Mouse (Mus musculus) T-helper 2 cell (primary cell): ENCODE measurements around the gene Olfr866.

ENCODE experiments used
- in situ Hi-C: fragments of 300-600 bp; cut with MboI, MseI; formaldehyde crosslinking; loops from one replicate; pipeline ENCODE4 v1.15.1; 2025; ENCODE audit warnings: high pct_unique_total_duplicates

Olfr866 gene

GRCm38 (mm10) chr9:20027935-20028334, at the start of gene Olfr866:
Olfr866 (minus strand) TSS chr9:20028035.
- in situ Hi-C loops = no loop called here

- in situ Hi-C loops = no loop called here
These were observed 45.8 kb upstream of the Olfr866 start for GRCm38 (mm10) chr9:20073523-20074177.

DNA sequence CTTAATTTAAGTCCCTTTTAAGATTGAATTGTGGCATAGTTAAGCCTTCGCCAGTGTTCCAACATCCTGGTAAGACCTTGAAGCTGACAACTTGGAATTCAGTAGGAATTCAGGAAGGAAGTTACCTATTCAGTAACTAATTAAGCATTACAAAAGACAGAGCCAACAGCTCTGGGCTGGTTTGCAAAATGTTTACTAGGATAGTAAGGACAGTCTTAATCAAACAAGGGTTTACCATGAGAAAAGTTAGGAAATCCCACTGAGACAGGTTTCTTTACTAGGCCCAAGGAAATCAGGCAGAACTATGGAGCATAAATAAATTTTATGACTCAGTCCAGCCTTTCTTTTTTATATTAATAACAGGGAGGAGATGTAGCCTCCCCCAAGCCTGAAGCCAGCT, 43.5 kb upstream of the Olfr866 start:
- in situ Hi-C loops = no loop called here

DNA sequence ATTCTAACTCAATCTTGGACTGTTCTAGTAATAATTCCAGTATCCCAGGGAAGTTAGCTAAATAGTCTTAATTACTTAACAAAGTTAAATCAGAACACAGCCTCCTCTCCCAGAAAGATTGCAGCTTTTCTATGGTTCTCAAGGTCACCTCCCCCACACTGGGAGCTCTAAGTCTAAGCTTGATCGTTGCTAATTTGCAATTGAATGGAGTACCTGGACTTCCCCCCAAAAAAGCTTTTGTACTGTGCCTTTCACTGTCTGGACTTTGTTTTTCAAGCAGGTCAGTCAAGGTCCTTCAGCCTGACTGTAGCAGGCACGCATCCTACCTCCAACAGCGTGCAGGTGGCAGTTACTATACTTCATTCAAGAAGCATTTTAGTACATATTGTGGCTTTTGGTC, 42.4 kb upstream of the Olfr866 start:
- in situ Hi-C loops = no loop called here

DNA sequence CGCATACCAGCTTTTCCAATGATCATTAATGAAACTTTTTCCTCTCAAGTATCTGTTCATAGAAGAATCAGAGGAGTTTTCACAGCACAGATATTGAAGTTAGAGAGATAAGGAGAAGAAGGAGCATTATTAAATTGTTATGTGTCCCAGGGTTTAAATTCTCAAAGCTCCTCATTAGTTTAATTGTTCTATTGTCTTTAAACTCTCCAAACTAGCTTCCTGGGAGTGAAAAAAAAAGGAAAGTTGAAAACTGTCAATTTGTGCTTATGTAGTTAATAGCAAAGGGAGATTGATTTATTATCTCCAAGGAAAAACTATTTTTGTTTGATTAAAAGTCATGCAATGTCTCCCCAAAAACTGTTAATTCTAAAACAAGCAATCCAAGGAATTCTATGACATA, 29.6 kb upstream of the Olfr866 start, which contains the start of gene Olfr867:
Olfr867 (minus strand) TSS at position 101 of the 400 bp plus-strand sequence.
- in situ Hi-C loops = no loop called here

DNA sequence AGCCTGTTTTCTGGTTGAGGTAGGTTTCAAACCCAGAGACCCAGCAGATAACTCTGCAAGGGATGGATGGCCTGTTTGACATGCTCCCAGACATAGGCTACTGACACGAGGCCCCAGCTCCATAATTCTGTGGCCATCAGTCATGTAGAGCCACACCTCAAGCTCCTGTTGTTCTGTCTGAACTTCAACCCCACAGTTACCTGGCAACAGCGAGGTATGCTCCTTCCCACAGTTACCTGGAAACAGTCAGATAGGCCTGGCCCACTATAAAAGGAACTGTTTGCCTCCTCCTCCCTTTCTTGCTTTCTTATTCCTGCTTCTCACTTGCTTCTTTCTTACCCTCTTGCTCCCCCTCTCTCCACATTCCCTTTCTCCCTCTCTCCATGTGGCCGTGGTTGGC, 20.1 kb upstream of the Olfr866 start:
- in situ Hi-C loops = no loop called here
